Mouse (Mus musculus): Measurements from ENCODE around the gene Myo1e. TPM values are rescaled to one million over a fixed set of nuclear protein-coding genes. Genes with fewer than 3 reads are reported as not detected.

Myo1e gene
- polyA plus RNA-seq, 1 experiment = 9.4 TPM

- Histone ChIP-seq H3K27ac (ENCODE audit: insufficient read depth, low read length) (no peak overlapping the region), H3K4me3 (ENCODE audit: insufficient read depth, low read length) (no peak overlapping the region), H3K4me1 (ENCODE audit: control insufficient read depth, insufficient read depth, low read length) (no peaks in the 10 kb centered on the region)
- TF ChIP-seq CTCF (IDR thresholded peaks at IDR 0.05; ENCODE audit: extremely low read depth, insufficient read depth, low read length) = peak; percentile 55
- TF ChIP-seq POLR2A (IDR thresholded peaks at IDR 0.05; ENCODE audit: extremely low read depth, insufficient read depth, low read length) = no peak
Observed at GRCm38 (mm10) chr9:70408791-70409190, 201.6 kb downstream of the Myo1e start.

GRCm38 (mm10) chr9:70409743-70410142 lies 202.6 kb downstream of the Myo1e start:
- no peak overlapping the region for H3K27ac ChIP-seq (ENCODE audit: insufficient read depth, low read length)
- TF ChIP-seq POLR2A (IDR thresholded peaks at IDR 0.05; ENCODE audit: extremely low read depth, insufficient read depth, low read length) = no peak
- TF ChIP-seq CTCF (IDR thresholded peaks at IDR 0.05; ENCODE audit: extremely low read depth, insufficient read depth, low read length) = no peak
- H3K4me1 ChIP-seq (ENCODE audit: control insufficient read depth, insufficient read depth, low read length) = no peaks in the 10 kb centered on the region
- no peak overlapping the region for H3K4me3 ChIP-seq (ENCODE audit: insufficient read depth, low read length)

- H3K4me1 ChIP-seq (ENCODE audit: control insufficient read depth, insufficient read depth, low read length) = no peaks in the 10 kb centered on the region
- H3K27ac ChIP-seq (ENCODE audit: insufficient read depth, low read length) = no peak overlapping the region
- H3K4me3 ChIP-seq (ENCODE audit: insufficient read depth, low read length) = no peak overlapping the region
- no peak for TF ChIP-seq POLR2A (IDR thresholded peaks at IDR 0.05; ENCODE audit: extremely low read depth, insufficient read depth, low read length)
- no peak for TF ChIP-seq CTCF (IDR thresholded peaks at IDR 0.05; ENCODE audit: extremely low read depth, insufficient read depth, low read length)
Observed at GRCm38 (mm10) chr9:70410668-70411067, 203.5 kb downstream of the Myo1e start.

GRCm38 (mm10) chr9:70413038-70413437 lies 205.9 kb downstream of the Myo1e start:
- no peak overlapping the region for H3K4me3 ChIP-seq (ENCODE audit: insufficient read depth, low read length)
- TF ChIP-seq POLR2A (IDR thresholded peaks at IDR 0.05; ENCODE audit: extremely low read depth, insufficient read depth, low read length) = no peak
- H3K4me1 ChIP-seq (ENCODE audit: control insufficient read depth, insufficient read depth, low read length) = no peaks in the 10 kb centered on the region
- no peak overlapping the region for H3K27ac ChIP-seq (ENCODE audit: insufficient read depth, low read length)

GRCm38 (mm10) chr9:70416412-70416811 lies 209.3 kb downstream of the Myo1e start:
- TF ChIP-seq CTCF (IDR thresholded peaks at IDR 0.05; ENCODE audit: extremely low read depth, insufficient read depth, low read length) (peak; percentile 19; the same call in 1 of the 2 replicates), POLR2A (IDR thresholded peaks at IDR 0.05; ENCODE audit: extremely low read depth, insufficient read depth, low read length) (no peak)
- no peak overlapping the region for H3K27ac ChIP-seq (ENCODE audit: insufficient read depth, low read length)

GRCm38 (mm10) chr9:70421257-70422056 lies 214.3 kb downstream of the Myo1e start, which contains the start of gene Ccnb2:
TSS of gene Ccnb2 (minus strand) at chr9:70421547.
- TF ChIP-seq POLR2A (IDR thresholded peaks at IDR 0.05; ENCODE audit: extremely low read depth, insufficient read depth, low read length) = no peak
- TF ChIP-seq CTCF (IDR thresholded peaks at IDR 0.05; ENCODE audit: extremely low read depth, insufficient read depth, low read length) = no peak
- Histone ChIP-seq H3K27ac (ENCODE audit: insufficient read depth, low read length) (no peak within 1 kb of the TSS), H3K4me3 (ENCODE audit: insufficient read depth, low read length) (no peak within 1 kb of the TSS), H3K4me1 (ENCODE audit: control insufficient read depth, insufficient read depth, low read length) (no peaks in the 10 kb centered on the region; the same call in 1 of the 2 replicates)

More at GRCm38 (mm10) chr9:70416412-70416811, 209.3 kb downstream of the Myo1e start:
- Histone ChIP-seq H3K4me1 (ENCODE audit: control insufficient read depth, insufficient read depth, low read length) (no peaks in the 10 kb centered on the region), H3K4me3 (ENCODE audit: insufficient read depth, low read length) (no peak overlapping the region)

- Histone ChIP-seq H3K27ac (ENCODE audit: insufficient read depth, low read length) (no peak overlapping the region), H3K4me1 (ENCODE audit: control insufficient read depth, insufficient read depth, low read length) (no peaks in the 10 kb centered on the region; the same call in 1 of the 2 replicates), H3K4me3 (ENCODE audit: insufficient read depth, low read length) (no peak overlapping the region)
- no peak for TF ChIP-seq POLR2A (IDR thresholded peaks at IDR 0.05; ENCODE audit: extremely low read depth, insufficient read depth, low read length)
- no peak for TF ChIP-seq CTCF (IDR thresholded peaks at IDR 0.05; ENCODE audit: extremely low read depth, insufficient read depth, low read length)
Observed at GRCm38 (mm10) chr9:70422661-70423060, 215.5 kb downstream of the Myo1e start.

- Histone ChIP-seq H3K27ac (ENCODE audit: insufficient read depth, low read length) (no peak overlapping the region), H3K4me1 (ENCODE audit: control insufficient read depth, insufficient read depth, low read length) (peaks cover 2% of the 10 kb centered on the region), H3K4me3 (ENCODE audit: insufficient read depth, low read length) (no peak overlapping the region)
- TF ChIP-seq POLR2A (IDR thresholded peaks at IDR 0.05; ENCODE audit: extremely low read depth, insufficient read depth, low read length) (no peak), CTCF (IDR thresholded peaks at IDR 0.05; ENCODE audit: extremely low read depth, insufficient read depth, low read length) (no peak)
Observed at GRCm38 (mm10) chr9:70439959-70440358, 232.8 kb downstream of the Myo1e start.

- Histone ChIP-seq H3K27ac (ENCODE audit: insufficient read depth, low read length) (no peak overlapping the region), H3K4me1 (ENCODE audit: control insufficient read depth, insufficient read depth, low read length) (no peaks in the 10 kb centered on the region), H3K4me3 (ENCODE audit: insufficient read depth, low read length) (no peak overlapping the region)
- no peak for TF ChIP-seq POLR2A (IDR thresholded peaks at IDR 0.05; ENCODE audit: extremely low read depth, insufficient read depth, low read length)
- no peak for TF ChIP-seq CTCF (IDR thresholded peaks at IDR 0.05; ENCODE audit: extremely low read depth, insufficient read depth, low read length)
Observed at GRCm38 (mm10) chr9:70449072-70449471, 241.9 kb downstream of the Myo1e start.

Other genes with a start within 250 kb of the Myo1e start
- 43.9 and 45.0 TPM in 2 replicates for gene Bnip2, start 217.9 kb upstream of the Myo1e start, polyA plus RNA-seq (2012; rRNA removed)
- gene Gtf2a2, start 194.8 kb upstream of the Myo1e start, polyA plus RNA-seq (2012; rRNA removed) = 65.7 and 69.4 TPM in 2 replicates
- gene Gcnt3, start 169.3 kb upstream of the Myo1e start, polyA plus RNA-seq (2012; rRNA removed) = not detected in 2 replicates
- 135 and 144 TPM in 2 replicates for gene Fam81a, start 64.8 kb upstream of the Myo1e start, polyA plus RNA-seq (2012; rRNA removed)
- 1.8 and 2.4 TPM in 2 replicates for gene Ccnb2, start 214.2 kb downstream of the Myo1e start, polyA plus RNA-seq (2012; rRNA removed)